Mouse (Mus musculus) embryonic facial prominence, embryonic 11.5 days (tissue): ENCODE data around the gene Fyn. TPM values are rescaled to one million over a fixed set of nuclear protein-coding genes. Genes with fewer than 3 reads are reported as not detected.
A peak's percentile ranks its signal among the peaks of the same experiment; 100 is the strongest.

ENCODE experiments used
- ATAC-seq: fragments of 200-750 bp; cut with Nextera tagmentation; replicated peaks from 2 replicates; pipeline ENCODE4 v1.8.0; 2017; ENCODE audit warnings: low read depth; ENCODE audit not compliant: insufficient number of reproducible peaks, low FRiP score, low TSS enrichment
- DNase-seq: peaks from one replicate; pipeline ENCODE4 v3.0.0-alpha.2; 2015; ENCODE audit warnings: low spot score
- H3K27ac ChIP-seq: fragments of 300-500 bp; sonication (generic); replicated peaks from 2 replicates; pipeline ENCODE4 v1.5.1; 2014; ENCODE audit warnings: mild to moderate bottlenecking, low read depth, low read length, control low read depth
- H3K27me3 ChIP-seq: fragments of 300-500 bp; sonication (generic); 2 replicates; pipeline ENCODE4 v1.6.1; 2014; ENCODE audit warnings: mild to moderate bottlenecking, low read length, moderate library complexity, mixed read lengths; ENCODE audit not compliant: control insufficient read depth, insufficient read depth
- H3K36me3 ChIP-seq: fragments of 300-500 bp; sonication (generic); replicated peaks from 2 replicates; pipeline ENCODE4 v1.6.1; 2014; ENCODE audit warnings: low read depth, mild to moderate bottlenecking, low read length, moderate library complexity, mixed read lengths; ENCODE audit not compliant: control insufficient read depth, insufficient read depth
- H3K4me1 ChIP-seq: fragments of 300-500 bp; sonication (generic); 2 replicates; pipeline ENCODE4 v1.6.1; 2014; ENCODE audit warnings: low read length, mixed read lengths; ENCODE audit not compliant: control insufficient read depth, insufficient read depth
- H3K4me2 ChIP-seq: fragments of 300-500 bp; sonication (generic); 2 replicates; pipeline ENCODE4 v1.6.1; 2014; ENCODE audit warnings: low read depth, mild to moderate bottlenecking, control low read depth, low read length, moderate library complexity
- H3K4me3 ChIP-seq: fragments of 300-500 bp; sonication (generic); 2 replicates; pipeline ENCODE4 v1.5.1; 2014; ENCODE audit warnings: low read depth, low read length, control low read depth
- H3K9ac ChIP-seq: fragments of 300-500 bp; sonication (generic); replicated peaks from 2 replicates; pipeline ENCODE4 v1.6.1; 2014; ENCODE audit warnings: mild to moderate bottlenecking, control low read depth, low read length
- H3K9me3 ChIP-seq: fragments of 300-500 bp; sonication (generic); replicated peaks from 2 replicates; pipeline ENCODE4 v1.6.1; 2016; ENCODE audit warnings: mild to moderate bottlenecking, low read length, inconsistent platforms, mixed read lengths; ENCODE audit not compliant: control insufficient read depth
- WGBS: fragments of 180-500 bp; shearing (Covaris S2); extraction: QIAGEN DNeasy Blood & Tissue Kit; methylation state at CpG from one replicate; pipeline ENCODE4 v1.1.7; 2014; 5-methylcytosine and 5-hydroxymethylcytosine counted together
- polyA plus RNA-seq: library from polyadenylated mRNA; unstranded; fragments of >200 nt; fragmentation: Nextera tagmentation; extraction: Ambion mirVana; gene quantifications from 2 replicates; pipeline ENCODE4 v1.2.1, GENCODE M21; 2014

Fyn gene
- polyA plus RNA-seq, 1 experiment from 2014 or later: 38.9 TPM

DNA sequence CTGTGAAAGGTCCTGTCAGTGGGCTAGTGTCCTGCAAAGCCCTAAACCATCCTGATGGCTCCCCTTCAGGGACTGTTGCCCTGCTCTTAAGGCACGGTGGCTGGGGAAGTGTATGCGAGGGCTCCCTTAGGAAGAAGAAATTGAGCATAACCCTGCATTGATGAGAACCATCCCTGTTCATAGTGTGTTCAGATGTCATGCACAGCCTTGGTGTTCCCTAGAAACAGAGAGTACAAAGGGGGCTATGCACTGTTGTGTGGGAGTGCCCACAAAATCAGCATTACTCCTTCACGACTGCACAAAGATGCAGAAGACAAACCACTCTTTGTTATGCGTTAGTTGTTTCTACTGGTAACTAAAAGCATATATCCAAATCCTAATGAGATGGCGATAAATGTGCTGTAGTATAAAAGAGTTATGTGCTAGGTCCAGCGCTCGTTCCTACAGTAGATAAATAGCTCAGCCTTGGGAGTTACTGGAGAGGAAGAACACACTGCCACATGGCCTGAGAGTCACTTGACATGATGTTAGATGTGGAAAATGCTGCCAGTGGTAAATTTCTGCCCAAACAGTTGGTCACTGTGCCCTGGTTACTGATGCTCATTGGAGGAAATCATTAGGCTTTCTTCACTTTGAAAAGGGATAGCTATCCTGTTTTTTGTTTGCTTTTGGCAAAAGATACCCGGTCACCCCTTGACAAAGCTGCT, 83.4 kb downstream of the Fyn start:
- no peak for DNase-seq
- no peak for ATAC-seq
- H3K9ac ChIP-seq: no peak overlapping the region
- H3K4me3 ChIP-seq: no peak overlapping the region
- no peaks in the 10 kb centered on the region for H3K27me3 ChIP-seq
- H3K9me3 ChIP-seq: no peaks in the 10 kb centered on the region
- WGBS: 82% methylated on average over 8 of the region's 8 CpGs
- H3K4me2 ChIP-seq: no peak overlapping the region
- no peaks in the 10 kb centered on the region; the same call in 1 of the 2 replicates for H3K4me1 ChIP-seq
- H3K36me3 ChIP-seq: no peaks in the 10 kb centered on the region
- H3K27ac ChIP-seq: no peak overlapping the region

DNA sequence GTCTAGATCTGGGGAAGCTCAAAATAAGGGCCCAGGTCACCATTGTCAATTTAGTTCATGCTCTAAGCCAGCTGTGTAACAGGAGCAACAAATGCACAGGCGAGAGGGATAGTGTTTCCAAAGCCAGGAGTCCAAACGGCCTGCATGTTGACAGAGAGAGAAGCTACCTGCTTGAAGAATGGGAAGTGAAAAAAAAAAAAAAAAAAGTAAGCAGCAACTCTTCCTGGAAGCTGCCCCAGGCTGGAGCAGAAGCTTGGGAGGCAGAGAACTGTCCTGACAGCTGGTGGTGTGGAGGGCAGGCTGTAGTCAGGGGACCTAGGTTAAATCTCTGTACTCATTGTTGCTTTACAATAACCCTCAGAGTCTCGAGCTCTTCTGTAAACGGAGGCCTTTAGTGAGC, 86.7 kb downstream of the Fyn start:
- Histone ChIP-seq H3K9ac (no peak overlapping the region), H3K4me3 (no peak overlapping the region), H3K27ac (no peak overlapping the region), H3K4me2 (no peak overlapping the region), H3K36me3 (no peaks in the 10 kb centered on the region), H3K4me1 (no peaks in the 10 kb centered on the region; the same call in 1 of the 2 replicates), H3K9me3 (no peaks in the 10 kb centered on the region), H3K27me3 (no peaks in the 10 kb centered on the region)
- ATAC-seq (no peak), DNase-seq (no peak)
- 36% methylated on average over 4 of the region's 4 CpGs for WGBS

DNA sequence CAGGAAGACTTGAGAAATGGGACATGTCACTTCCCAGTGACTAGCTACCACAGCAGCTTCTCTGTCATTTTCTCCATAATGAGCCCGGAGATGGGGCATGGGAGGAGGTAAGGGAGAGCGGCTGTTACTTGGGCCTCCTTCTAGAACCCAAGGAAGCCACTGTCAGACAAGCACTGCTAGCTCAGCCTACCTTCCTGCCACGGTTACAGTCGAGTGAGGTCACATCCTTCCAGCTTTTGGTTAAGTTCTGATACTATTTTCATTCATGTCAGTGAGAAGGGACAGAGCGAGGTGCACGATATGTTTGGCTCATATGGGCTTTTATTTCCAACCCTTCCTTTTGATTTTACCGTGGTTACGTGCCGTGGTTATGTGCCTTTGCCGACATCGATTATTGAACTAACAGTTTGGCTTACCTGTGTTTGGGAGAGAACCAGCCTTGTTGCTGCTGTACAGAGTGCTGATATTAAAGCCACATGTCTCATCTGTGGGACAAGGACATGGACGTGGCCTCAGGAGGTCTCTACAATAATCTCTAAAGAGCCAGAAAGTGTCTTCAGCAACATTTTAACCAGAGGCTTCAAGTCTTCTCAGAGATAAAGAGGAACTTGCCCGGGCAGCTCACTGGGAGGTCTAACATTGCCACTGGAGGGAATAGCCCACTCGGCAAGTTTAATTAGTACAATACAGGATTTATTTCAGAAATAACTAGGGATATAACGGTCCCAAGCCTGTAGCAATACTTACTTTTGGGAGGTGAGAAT, 87.4 kb downstream of the Fyn start:
- DNase-seq: no peak
- no peaks in the 10 kb centered on the region for H3K36me3 ChIP-seq
- no peaks in the 10 kb centered on the region for H3K27me3 ChIP-seq
- no peak overlapping the region for H3K4me3 ChIP-seq
- H3K27ac ChIP-seq: no peak overlapping the region
- no peak for ATAC-seq
- H3K4me1 ChIP-seq: no peaks in the 10 kb centered on the region
- no peak overlapping the region for H3K9ac ChIP-seq
- no peak overlapping the region for H3K4me2 ChIP-seq
- no peaks in the 10 kb centered on the region for H3K9me3 ChIP-seq
- WGBS: 82% methylated on average over 15 of the region's 15 CpGs

DNA sequence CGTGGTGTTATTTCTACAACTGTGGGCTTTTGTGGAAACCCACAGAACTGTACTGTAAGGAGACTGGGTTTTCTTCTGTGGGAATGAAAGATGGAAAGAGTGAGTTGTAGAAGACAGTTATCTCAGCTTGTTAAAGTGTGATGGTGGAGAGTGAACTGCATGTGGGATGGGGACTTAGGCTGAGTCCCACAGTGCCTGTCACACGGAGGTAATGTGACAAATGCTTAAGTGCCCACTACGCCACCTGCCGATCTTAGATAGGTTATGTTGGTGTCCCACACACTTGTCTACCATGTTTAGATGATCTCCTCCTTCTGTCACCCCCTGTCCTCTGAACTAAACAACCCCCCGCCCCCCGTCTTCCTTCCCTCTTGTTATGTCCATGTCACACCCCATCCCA, 88.1 kb downstream of the Fyn start:
- Histone ChIP-seq H3K4me1 (no peaks in the 10 kb centered on the region), H3K27me3 (no peaks in the 10 kb centered on the region), H3K4me2 (no peak overlapping the region), H3K27ac (no peak overlapping the region), H3K4me3 (no peak overlapping the region), H3K9me3 (no peaks in the 10 kb centered on the region), H3K9ac (no peak overlapping the region), H3K36me3 (no peaks in the 10 kb centered on the region)
- no peak for ATAC-seq
- 86% methylated on average over 6 of the region's 6 CpGs for WGBS
- no peak for DNase-seq

DNA sequence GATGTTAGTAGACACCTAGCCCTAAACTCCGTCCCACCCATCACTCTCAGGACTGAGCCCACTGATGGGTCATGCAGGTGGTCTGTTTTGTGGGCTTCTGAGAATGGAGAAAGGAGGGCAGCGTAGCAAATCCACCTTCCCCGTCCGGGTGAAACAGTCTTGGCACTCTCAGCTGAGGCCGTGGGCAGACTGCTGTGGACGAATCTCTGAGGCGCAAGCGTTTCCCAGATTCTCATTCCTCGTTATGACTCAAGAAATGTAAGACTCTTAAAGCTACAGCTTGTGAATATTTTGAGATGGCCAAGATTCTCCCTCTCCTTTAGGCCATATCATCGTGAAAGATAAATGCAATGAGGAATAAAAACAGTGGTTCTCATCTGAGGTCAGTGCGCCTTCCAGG, 88.6 kb downstream of the Fyn start:
- H3K4me1 ChIP-seq: no peaks in the 10 kb centered on the region
- ATAC-seq: no peak
- DNase-seq: no peak
- H3K36me3 ChIP-seq: no peaks in the 10 kb centered on the region
- WGBS: 93% methylated on average over 11 of the region's 11 CpGs
- no peak overlapping the region for H3K4me3 ChIP-seq
- H3K9ac ChIP-seq: no peak overlapping the region
- no peaks in the 10 kb centered on the region for H3K27me3 ChIP-seq
- no peak overlapping the region for H3K4me2 ChIP-seq
- no peak overlapping the region for H3K27ac ChIP-seq
- H3K9me3 ChIP-seq: no peaks in the 10 kb centered on the region

DNA sequence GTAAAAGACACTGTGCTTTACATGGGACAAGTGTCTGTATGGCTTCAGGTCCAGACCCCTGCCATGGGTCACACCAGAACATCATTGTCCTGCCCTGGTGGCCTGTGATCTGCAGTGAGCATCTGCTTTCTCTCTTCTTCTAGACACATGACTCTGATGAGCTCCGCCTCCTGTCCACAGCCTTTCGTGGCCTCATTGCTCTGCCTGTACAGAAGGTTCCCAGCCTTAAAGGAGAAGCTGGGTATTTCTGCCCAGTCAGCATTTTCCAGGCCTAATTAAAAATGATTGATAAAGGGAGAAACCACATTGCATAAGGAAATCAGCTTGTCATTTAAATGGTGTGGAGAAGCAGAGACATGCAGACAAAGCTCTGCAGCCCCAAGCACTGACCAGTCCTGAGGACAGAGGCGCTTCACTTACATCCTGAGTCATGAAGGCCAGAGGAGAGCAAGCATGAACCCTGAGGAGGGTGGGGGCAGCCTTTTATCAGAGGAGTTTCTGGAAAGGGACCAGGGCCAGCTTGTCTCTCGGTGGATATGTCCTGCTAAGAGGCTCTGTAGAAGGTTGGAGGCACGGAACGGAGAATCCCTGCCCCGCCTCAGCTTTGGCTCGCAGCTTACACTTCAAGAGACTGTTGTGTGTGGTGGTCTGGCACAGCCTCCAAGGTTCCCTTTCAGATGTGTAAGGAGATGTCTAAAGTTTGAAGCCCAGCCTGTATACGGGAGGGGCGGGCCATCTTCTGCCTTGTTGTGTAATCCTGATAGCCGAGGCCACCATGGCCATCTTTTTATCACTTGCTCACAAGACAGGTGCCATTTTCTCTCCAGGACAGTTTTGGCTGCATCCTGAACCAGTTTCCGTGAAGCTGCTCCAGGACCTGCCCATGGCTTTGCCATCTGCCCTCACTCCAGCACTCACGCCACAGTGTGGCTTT, 90.4 kb downstream of the Fyn start:
- Histone ChIP-seq H3K4me1 (no peaks in the 10 kb centered on the region), H3K27ac (no peak overlapping the region), H3K9me3 (no peaks in the 10 kb centered on the region), H3K36me3 (no peaks in the 10 kb centered on the region), H3K4me3 (no peak overlapping the region), H3K27me3 (no peaks in the 10 kb centered on the region), H3K9ac (no peak overlapping the region), H3K4me2 (no peak overlapping the region)
- DNase-seq (no peak), ATAC-seq (peak; percentile 21; the same call in 1 of the 2 replicates)
- WGBS: 76% methylated on average over 13 of the region's 13 CpGs

DNA sequence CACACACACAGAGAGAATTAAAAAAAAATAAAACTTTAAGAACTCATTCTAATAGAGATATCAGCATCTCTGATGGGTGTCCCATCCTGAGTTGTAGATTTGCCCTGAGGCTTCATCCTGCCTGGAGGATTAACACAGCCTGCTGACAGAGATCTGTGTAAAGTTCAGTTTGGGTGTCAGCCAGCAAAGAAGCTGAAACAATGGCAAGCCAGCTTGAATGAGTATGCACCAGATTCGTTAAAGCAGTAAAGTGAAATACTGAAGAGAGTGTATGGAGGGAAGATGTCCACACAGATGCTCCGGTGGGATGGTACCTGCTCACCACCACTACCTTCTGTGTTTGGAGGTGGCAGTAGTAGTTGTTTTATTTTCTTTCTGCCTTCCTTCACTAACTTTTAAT, 92.0 kb downstream of the Fyn start:
- 78% methylated on average over 2 of the region's 2 CpGs for WGBS
- Histone ChIP-seq H3K36me3 (no peaks in the 10 kb centered on the region), H3K9me3 (no peaks in the 10 kb centered on the region), H3K4me3 (no peak overlapping the region), H3K4me2 (no peak overlapping the region), H3K27me3 (no peaks in the 10 kb centered on the region), H3K9ac (no peak overlapping the region), H3K27ac (no peak overlapping the region), H3K4me1 (no peaks in the 10 kb centered on the region)
- no peak for ATAC-seq
- no peak for DNase-seq
